Comparison of ENCODE assay signal across 8 mouse cellular contexts in the genomic region with DNA sequence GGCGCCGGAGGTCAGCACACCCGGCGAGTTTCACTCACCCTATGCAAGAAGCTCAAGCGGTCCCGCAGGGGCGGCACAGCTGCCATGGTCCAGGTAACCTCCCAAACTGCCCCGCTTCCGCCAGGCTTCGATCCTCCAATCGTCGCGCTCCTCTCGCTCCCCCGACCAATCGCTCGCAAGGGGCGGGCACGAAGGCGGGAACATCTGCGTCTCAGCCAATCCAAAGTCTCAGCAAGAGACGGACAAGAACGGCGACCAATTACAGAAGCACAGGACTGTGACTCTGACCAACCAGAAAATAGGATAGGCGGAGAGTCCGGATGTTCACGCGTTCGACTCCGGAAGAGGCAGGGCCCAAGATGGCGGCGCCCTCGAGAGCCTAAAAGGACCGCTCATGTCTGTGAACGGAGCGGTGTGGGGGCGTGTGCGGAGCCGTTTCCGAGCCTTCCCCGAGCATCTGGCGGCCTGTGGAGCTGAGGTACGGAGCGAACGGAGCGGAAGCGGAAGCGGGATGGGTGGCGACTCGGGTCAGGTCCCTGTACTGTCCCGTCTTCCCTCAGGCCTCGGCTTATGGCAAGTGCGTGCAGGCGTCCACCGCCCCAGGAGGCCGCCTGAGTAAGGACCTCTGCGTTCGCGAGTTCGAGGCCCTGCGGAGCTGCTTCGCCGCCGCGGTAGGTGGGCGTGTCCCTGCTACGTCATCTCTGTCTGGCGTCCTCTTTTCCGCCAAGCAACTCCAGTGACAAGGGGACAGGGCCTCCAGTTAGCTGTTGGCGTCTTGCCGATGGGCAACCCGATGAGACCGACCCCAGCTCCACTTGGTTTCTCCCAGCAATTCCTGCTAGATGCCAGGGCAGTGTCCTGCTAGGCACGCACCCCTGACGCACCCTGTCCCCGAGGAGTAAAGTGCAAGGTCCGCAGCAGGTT. TPM values are rescaled to one million over a fixed set of nuclear protein-coding genes. Genes with fewer than 3 reads are reported as not detected.
A peak's percentile ranks its signal among the peaks of the same experiment; 100 is the strongest.
DNase-seq lines count a peak whose midpoint lies in the region; ATAC-seq lines count a peak whose summit lies in the region.

Gene Tepsin, minus strand, starts transcription at position 144 of the 924 bp plus-strand sequence.
Gene Ndufaf8, plus strand, starts transcription at position 341 of the 924 bp plus-strand sequence.

- intact Hi-C loops in gastrocnemius, postnatal 14 days (cut with DNase I; ENCODE audit: low total_unique reads) = no loop called here
- intact Hi-C loops in left cerebral cortex, postnatal 10 days (cut with DNase I) = no loop called here

- peak; percentile 99 for ATAC-seq in inflammation-experienced regulatory T-cells, adult 6 months
- ATAC-seq in megakaryocyte-erythroid progenitor cell, adult 5-6 weeks (replicated peaks; ENCODE audit: low FRiP score, low TSS enrichment, poor library complexity, severe bottlenecking) = peak; percentile 95

- DNase-seq in adrenal gland, adult (ENCODE audit: inconsistent age in 2 of 2, low spot score in 1 of 2) = peak; percentile 99 to 100
- peak; percentile 98 for DNase-seq in embryo, embryonic 10.5 days (ENCODE audit: low spot score)
- peak; percentile 95 for DNase-seq in gastrocnemius, postnatal 14 days
- DNase-seq in left cerebral cortex, postnatal 10 days (ENCODE audit: extremely low spot score in 1 of 2, low spot score in 2 of 2) = peak; percentile 96 to 99
- peak; percentile 99 for DNase-seq in right cerebral cortex, postnatal 25 days
- peak; percentile 97 to 99 for DNase-seq in urinary bladder, postnatal 4 days (ENCODE audit: low spot score in 2 of 2)

RNA-seq across cellular contexts. Expression of gene Tepsin, which starts in this region (rescaled TPM):
- 1 to 10 TPM; 5.1 to 6.6 TPM for total RNA-seq in gastrocnemius, postnatal 14 days (2021)
- polyA plus RNA-seq in inflammation-experienced regulatory T-cells, adult 6 months (2017; shearing (Covaris generic)) = 10 to 100 TPM in 1 of 3 experiments, 1 to 10 TPM in 2; 8.1 to 12.5 (median 9.3) TPM
- total RNA-seq in left cerebral cortex, postnatal 10 days (2021) = 10 to 100 TPM; 17.5 to 21.4 TPM
- total RNA-seq in megakaryocyte-erythroid progenitor cell, adult 5-6 weeks (2014; fragmentation: Nextera tagmentation) = 12.8 and 24.1 TPM in 2 replicates
- 5.0 and 6.0 TPM in 2 replicates for total RNA-seq in megakaryocyte-erythroid progenitor cell, adult 5-6 weeks (2017)

RNA-seq across cellular contexts. Expression of gene Ndufaf8, which starts in this region (rescaled TPM):
- 10 to 100 TPM; 36.5 to 45.6 TPM for total RNA-seq in gastrocnemius, postnatal 14 days (2021)
- polyA plus RNA-seq in inflammation-experienced regulatory T-cells, adult 6 months (2017; shearing (Covaris generic)) = 10 to 100 TPM; 88.3 to 98.3 (median 92.6) TPM
- total RNA-seq in left cerebral cortex, postnatal 10 days (2021) = 10 to 100 TPM; 28.6 to 32.9 TPM
- total RNA-seq in megakaryocyte-erythroid progenitor cell, adult 5-6 weeks (2014; fragmentation: Nextera tagmentation) = 36.8 and 74.1 TPM in 2 replicates
- 21.2 and 41.9 TPM in 2 replicates for total RNA-seq in megakaryocyte-erythroid progenitor cell, adult 5-6 weeks (2017)

Comparison
In these comparisons a context has a peak if more than half of its experiments do, and no peak if none do; other contexts are left out.
1. Peak in every context shown above with its lines: DNase-seq and ATAC-seq.